ENCODE assay signal across 16 mouse cellular contexts in genomic region chr16:93448124-93448523, GRCm38 (mm10).
"Had no signal": no experiment of that assay in that cellular context is flagged by ENCODE, and none has a peak within 500 bp of the region (broad histone marks: within the 10 kb centered on the region; RNA-seq: fewer than 3 reads in every experiment).

No protein-coding gene starts in this region.

- DNase-seq: heart, postnatal 10 days; heart, postnatal 14 days; heart, postnatal 36 days; heart, postnatal 4 days; kidney, adult 11 months; kidney, adult 18-20 months; kidney, adult 2 months; kidney, adult 8-10 months; kidney, adult 9 months; kidney, postnatal 10 days; kidney, postnatal 14 days; kidney, postnatal 25 days; kidney, postnatal 36 days; kidney, postnatal 4 days; layer of hippocampus, adult 9-11 months; layer of hippocampus, postnatal 36 days had no signal
